Mouse (Mus musculus): Measurements from ENCODE around the gene B3gat3. TPM values are rescaled to one million over a fixed set of nuclear protein-coding genes. Genes with fewer than 3 reads are reported as not detected.

The B3gat3 gene
- 6.2 TPM for polyA plus RNA-seq (2014; fragmentation: Illumina TruSeq; extraction: RNeasy Lipid Tissue Mini Kit (QIAGEN cat#74804); ENCODE audit: low read depth, low replicate concordance)

DNA sequence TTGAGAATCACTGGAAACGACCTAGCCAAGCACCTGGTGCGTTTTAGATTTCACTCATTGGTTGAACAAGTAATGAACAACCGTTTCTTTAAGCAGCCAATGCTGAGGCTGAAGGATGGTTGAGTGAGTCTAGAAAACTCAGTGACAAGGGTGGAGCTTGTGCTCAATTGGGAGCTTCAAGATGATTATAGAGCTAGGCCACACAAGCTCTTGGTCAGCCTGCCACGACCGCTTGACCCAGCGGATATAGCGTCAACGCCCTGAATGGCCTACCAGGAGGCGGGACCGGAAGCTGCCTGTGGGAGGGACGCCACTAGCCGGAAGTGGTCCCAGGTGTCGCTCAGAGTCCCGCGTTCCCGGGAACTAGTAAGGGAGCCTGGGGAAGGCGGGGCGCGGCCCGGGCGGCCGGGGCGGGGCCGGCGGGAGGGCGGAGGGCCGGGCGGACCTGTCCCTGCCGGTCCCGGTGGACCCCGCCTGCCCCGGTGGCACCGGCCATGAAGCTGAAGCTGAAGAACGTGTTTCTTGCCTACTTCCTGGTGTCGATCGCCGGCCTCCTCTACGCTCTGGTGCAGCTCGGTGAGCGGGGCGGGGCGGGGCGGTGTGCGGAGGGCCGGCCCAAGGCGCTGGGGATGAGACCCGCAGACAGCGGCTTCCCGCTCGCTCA, at the start of gene B3gat3:
B3gat3 (plus strand) TSS at position 302 of the 664 bp plus-strand sequence.

DNA sequence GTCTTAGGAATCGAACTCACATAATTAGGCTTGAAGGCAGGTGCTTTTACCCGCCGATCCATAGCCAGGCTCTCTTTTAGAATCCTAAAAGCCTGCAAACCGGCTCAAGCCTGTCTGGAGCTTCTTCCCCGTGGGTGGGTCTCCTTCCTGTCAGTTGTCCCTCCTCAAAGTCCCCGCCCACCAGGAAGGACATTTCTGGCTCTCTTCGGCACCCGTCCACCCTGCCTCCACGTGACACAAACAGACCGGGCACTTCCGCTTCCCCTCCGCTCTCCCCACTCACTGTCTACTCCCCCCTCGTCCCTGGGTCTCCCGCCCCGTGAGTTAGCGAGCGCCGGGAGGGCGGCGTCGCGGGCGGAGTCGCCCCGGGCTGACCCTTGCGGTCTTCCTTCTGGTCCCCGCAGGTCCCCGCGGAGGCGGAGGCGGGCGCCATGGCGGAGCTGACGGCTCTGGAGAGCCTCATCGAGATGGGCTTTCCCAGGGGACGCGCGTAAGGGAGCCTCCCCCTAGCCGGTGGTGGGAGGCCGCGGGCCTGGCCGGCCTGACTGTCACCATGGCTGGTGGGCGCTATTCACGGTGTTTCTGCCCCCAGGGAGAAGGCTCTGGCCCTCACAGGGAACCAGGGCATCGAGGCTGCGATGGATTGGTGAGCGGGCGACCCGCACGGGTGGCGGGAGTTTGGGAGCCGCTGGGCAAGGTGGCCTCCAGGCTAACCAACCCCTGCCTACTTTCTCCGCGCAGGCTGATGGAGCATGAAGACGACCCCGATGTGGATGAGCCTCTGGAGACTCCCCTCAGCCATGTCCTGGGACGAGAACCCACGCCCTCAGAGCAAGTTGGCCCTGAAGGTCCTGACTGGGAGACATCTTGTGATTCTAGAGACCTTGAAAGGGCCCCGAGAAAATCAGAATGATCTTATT, 48.6 kb upstream of the B3gat3 start, which contains the start of gene Ubxn1:
Ubxn1 (plus strand) TSS at position 230 of the 920 bp plus-strand sequence.

DNA sequence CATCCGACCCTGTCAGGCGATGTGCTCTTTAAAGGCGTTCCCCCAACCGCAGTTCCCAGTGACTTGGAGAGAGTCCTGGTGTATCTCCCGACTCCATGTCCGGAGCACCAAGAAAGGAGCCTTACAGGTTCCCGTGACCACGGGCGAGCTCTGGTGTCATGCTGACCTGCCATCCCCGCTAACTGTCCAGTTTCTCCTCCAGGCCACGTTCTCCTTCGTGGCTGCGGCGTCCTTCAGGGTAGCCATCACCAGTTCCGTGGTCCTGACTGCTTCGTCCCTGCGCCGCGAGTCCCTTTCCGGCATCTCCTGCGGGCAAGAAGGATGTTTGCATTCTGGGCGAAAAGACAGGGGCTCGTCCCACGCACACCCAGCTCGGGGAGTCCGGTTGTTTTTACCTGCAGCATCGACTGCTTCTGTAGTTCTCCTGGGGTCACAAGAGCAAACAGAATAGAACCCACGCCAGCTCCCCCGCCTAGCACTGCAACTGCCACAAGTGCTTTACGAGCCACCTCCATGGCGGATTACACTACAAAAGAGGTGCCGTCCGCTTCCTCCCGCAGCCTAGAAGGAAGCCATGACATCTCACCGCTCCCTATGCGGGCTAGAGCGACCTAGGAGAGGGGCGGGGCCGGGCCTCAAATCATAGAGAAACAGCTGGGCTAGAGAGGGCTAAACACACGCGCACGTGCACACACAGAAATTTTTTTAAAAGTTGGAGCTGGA, 39.7 kb upstream of the B3gat3 start, which contains the start of gene Uqcc3:
Uqcc3 (minus strand) TSS at position 613 of the 723 bp plus-strand sequence.

GRCm38 (mm10) chr19:8883616-8884015, 36.6 kb upstream of the B3gat3 start, which contains the start of the genes Lbhd1 and Gm49403:
Gene Lbhd1, plus strand, starts transcription at chr19:8883732.
Gene Gm49403, plus strand, starts transcription at chr19:8883930.

GRCm38 (mm10) chr19:8888511-8889385, 31.4 kb upstream of the B3gat3 start, which contains the start of the genes 1810009A15Rik and Gm49416:
Gene 1810009A15Rik, plus strand, starts transcription at chr19:8888853.
Gene Gm49416, plus strand, starts transcription at chr19:8888926.

GRCm38 (mm10) chr19:8892829-8893766, 27.1 kb upstream of the B3gat3 start, which contains the start of gene Ints5:
Gene Ints5, plus strand, starts transcription at chr19:8893005.

DNA sequence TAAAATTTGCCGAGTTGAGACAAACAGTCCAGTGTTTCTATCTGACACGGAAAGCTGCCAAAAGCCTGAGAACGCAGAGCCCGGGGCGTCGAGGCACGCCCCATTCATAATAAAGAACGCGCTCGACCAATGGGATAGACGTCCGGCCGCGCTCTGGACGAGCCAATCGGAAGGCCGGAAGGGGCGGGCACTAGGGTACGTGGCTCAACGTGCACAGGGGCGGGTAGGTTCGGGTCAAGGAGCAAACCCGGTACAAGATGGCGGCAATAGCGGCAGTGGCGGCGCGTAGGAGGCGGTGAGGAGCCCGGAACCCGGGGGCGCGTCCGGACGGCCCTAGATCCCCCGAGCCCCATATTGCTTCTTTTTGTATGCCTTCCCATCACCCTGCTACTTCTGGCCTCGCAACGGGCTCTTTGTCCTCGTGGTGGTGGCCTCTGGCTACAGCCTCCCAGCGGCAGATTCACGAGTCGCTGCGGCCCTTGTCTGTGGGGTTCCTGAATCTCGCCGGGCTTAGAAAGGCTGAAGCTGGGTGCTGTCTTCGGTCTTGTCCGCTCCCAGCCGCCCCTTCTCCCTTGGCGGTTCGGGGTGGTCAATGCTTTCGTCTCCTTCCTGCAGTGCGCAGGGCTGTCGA, 22.2 kb upstream of the B3gat3 start, which contains the start of gene Ganab:
Ganab (plus strand) TSS at position 207 of the 631 bp plus-strand sequence.

GRCm38 (mm10) chr19:8929224-8930088, 9.3 kb downstream of the B3gat3 start, which contains the start of the genes Rom1 and Eml3:
Gene Rom1, minus strand, starts transcription at chr19:8929356.
Gene Eml3, plus strand, starts transcription at chr19:8929552.

GRCm38 (mm10) chr19:8941515-8942217, 21.5 kb downstream of the B3gat3 start, which contains the start of gene Mta2:
Gene Mta2, plus strand, starts transcription at chr19:8941875.

DNA sequence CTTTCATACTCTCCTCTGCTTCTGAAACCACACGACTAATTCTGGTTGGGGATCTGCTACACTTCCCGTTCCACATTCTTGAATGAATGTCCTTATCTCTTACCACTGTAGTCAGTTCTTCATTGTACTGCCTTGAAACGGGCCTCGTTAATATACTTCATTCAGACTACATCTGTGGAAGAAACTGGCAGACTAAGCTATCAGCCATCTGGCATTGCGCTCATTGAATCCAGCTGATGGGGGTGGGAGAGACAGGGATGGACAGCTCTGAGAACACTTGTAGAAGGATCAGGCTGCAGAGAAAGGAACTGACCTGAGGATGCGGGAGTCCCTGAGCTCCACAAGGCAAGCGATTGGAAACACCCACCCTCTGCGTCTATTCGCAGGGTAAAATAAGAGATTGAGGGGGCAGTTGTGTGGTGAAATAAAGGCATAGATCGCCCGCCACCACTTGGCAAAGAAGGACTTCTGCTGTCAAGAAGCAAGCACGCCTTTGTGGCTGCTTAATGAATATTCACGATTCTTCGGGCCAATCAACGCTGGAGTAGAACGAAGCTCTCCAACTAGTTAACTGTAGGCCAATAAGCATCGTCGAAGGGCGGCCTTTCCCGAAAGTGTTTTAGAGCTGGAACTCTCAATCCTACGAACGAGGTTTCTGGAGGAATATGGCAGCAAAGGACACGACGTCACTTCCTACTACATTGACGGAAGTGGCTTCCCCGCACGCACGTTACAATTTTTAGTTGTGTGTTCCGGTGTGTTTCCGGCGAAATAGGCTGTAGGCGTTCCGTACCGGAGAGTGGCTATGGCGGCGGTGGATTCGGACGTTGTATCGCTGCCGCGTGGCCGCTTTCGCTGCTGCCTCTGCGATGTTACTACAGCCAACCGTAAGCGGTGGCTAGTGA, 33.2 kb downstream of the B3gat3 start, which contains the start of gene Tut1:
Tut1 (plus strand) TSS at position 713 of the 905 bp plus-strand sequence.

DNA sequence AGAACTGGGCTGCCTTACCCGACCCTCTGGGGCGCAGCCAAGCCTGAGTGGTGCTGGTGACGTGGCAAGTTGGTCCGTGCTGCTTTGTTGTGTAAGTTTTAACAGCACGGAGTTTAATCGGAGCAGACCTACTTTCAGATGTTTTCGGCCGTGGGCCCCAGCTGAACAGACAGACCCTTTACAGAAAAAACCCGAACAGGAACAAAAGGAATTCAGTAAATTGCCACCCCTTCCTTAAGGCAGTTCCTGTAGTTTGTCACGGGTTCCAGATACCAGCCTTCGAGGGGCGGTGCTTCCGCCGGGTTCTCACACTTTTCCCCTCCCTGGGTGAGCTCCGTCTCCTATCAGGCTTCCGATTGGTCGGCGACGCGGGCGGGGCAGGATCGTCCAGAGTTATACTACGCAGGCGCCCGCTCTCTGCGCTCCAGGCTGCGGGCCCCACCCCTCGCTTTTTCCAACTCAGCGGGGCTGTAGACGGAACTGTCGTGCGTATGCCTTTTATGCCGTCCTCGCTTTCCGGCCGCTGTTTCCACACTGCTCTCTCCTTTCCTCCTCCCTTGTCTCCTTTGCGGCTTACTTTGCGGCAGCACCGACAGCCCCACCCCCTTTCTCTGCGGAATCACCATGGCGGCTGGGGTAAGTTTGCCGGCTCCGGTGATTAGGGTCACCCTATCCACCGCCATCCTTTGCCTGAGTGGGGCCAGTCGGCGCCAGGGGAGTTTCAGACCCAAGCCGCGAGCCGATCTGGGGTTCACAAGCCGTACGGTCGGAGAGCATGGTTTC, 46.6 kb downstream of the B3gat3 start, which contains the start of gene Eef1g:
Eef1g (plus strand) TSS at position 452 of the 783 bp plus-strand sequence.

